Mouse (Mus musculus): Measurements from ENCODE around the gene Stap1. TPM values are rescaled to one million over a fixed set of nuclear protein-coding genes. Genes with fewer than 3 reads are reported as not detected.

The Stap1 gene
- polyA plus RNA-seq, 1 experiment from 2014 or later: 0.29 TPM

DNA sequence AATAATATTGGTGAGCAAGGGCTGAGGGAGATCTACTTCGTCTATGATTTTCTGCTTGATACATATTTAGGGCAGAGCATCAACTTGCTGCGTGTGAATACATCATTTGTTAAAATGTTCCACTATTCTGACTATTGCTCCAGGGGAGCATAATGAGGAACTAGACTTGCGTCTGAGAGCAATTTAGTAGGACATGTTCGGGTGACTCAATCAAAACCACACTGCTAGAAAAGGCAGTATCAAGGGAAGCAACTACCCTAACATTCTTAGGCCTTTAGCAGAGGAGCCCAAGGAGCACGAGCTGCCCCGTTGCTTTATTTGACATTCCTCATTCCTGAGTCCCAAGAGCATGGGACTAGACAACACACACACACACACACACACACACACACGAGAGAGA lies 13.4 kb downstream of the Stap1 start:
- 76% methylated on average over 7 of the region's 7 CpGs for WGBS
- no peaks in the 10 kb centered on the region for H3K36me3 ChIP-seq
- H3K4me2 ChIP-seq (replicated peaks): no peak overlapping the region
- H3K4me3 ChIP-seq: no peak overlapping the region
- ATAC-seq (ENCODE audit: low FRiP score, low read depth): no peak
- H3K9ac ChIP-seq: no peak overlapping the region
- H3K9me3 ChIP-seq: no peaks in the 10 kb centered on the region
- H3K4me1 ChIP-seq: no peaks in the 10 kb centered on the region
- H3K27me3 ChIP-seq: no peaks in the 10 kb centered on the region
- no peak overlapping the region for H3K27ac ChIP-seq

DNA sequence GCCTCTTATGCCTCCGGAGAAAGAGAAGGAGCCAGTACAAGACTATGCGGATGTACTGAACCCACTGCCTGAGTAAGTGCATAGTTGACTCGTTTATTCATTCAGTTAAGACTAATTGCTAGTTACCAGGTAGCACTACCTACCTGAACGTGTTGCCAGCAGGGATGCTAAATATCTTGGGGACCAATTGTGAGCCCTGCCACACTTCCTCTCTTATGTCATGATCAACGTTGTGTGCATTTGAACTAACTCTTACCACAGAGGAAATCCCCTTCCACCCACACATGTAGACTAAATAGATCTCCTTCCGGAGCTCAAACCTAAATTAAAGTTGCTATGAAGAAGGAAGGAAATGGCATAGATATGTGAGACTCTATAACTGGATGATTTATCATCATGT lies 15.2 kb downstream of the Stap1 start:
- Histone ChIP-seq H3K27ac (no peak overlapping the region), H3K9ac (no peak overlapping the region), H3K27me3 (no peaks in the 10 kb centered on the region), H3K9me3 (no peaks in the 10 kb centered on the region), H3K4me2 (replicated peaks) (no peak overlapping the region), H3K36me3 (no peaks in the 10 kb centered on the region), H3K4me1 (no peaks in the 10 kb centered on the region), H3K4me3 (no peak overlapping the region)
- 79% methylated on average over 6 of the region's 6 CpGs for WGBS
- ATAC-seq (ENCODE audit: low FRiP score, low read depth): no peak

DNA sequence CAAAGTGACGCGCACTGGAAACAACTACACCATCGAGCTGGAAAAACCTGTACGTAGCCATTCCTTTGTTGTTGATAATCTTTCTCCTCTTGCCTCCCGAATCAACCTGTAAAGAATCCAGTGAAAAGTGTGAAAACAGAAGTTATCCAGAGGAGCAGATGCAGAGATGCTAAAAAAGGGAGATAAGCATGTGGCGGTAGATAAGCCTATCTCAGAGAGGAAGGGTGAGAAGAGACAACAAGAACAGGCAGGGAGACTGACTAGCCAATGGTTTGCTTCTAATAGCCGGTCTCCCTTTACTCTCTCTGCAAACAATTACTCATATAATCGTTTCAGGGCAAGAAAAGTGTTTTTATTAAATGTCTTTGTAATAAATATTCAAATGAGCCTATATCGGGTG lies 23.2 kb downstream of the Stap1 start:
- Histone ChIP-seq H3K9ac (no peak overlapping the region), H3K36me3 (no peaks in the 10 kb centered on the region), H3K4me2 (replicated peaks) (no peak overlapping the region), H3K27ac (no peak overlapping the region), H3K9me3 (no peaks in the 10 kb centered on the region), H3K4me1 (no peaks in the 10 kb centered on the region), H3K4me3 (no peak overlapping the region), H3K27me3 (no peaks in the 10 kb centered on the region)
- ATAC-seq (ENCODE audit: low FRiP score, low read depth): no peak
- 87% methylated on average over 9 of the region's 9 CpGs for WGBS

DNA sequence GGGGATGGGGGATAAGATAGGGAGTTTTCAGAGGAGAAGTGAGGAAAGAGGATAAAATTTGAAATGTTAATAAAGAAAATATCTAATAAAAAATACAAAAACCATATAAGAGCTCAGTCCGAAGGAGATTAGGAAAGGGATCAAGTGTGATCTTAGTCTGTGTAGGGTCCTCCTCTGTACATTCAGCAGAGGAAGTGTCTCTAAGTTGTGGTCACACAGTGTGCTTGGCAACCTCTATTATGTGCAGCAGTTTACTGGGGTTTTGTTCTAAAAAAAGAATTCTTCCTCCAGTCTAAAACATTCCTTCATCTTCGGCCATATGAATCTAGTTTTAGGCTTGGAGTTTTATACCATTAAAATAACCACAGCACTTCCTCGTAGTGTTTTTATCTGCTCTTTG lies 27.4 kb downstream of the Stap1 start:
- Histone ChIP-seq H3K9me3 (no peaks in the 10 kb centered on the region), H3K4me3 (no peak overlapping the region), H3K27ac (no peak overlapping the region), H3K27me3 (no peaks in the 10 kb centered on the region), H3K36me3 (no peaks in the 10 kb centered on the region), H3K4me1 (no peaks in the 10 kb centered on the region), H3K4me2 (replicated peaks) (no peak overlapping the region), H3K9ac (no peak overlapping the region)
- no peak for ATAC-seq (ENCODE audit: low FRiP score, low read depth)
- WGBS: 75% methylated on average over 3 of the region's 3 CpGs

DNA sequence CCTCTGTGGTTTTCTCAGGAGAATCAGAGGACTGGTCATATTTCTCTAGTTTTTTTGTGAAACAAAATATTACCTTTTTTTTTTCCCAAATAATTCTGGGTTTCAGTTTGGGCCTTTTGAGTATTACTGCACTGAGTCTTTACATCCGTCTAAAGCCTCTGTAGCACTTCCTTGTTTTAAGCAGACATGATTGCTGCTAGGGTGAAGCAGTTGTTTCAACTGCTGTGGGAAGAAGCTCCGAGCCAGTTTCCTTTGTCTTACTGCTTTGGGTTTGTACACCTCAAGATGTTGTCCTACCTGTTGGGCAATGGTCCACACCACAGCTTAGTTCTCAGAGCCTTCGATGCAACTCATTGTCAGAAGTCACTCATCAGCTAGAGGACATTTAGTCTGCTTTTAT lies 29.1 kb downstream of the Stap1 start:
- H3K27me3 ChIP-seq: no peaks in the 10 kb centered on the region
- H3K9me3 ChIP-seq: no peaks in the 10 kb centered on the region
- H3K9ac ChIP-seq: no peak overlapping the region
- H3K4me3 ChIP-seq: no peak overlapping the region
- no peak overlapping the region for H3K4me2 ChIP-seq (replicated peaks)
- no peak overlapping the region for H3K27ac ChIP-seq
- no peaks in the 10 kb centered on the region for H3K36me3 ChIP-seq
- no peak for ATAC-seq (ENCODE audit: low FRiP score, low read depth)
- WGBS: 84% methylated on average over 3 of the region's 3 CpGs
- no peaks in the 10 kb centered on the region for H3K4me1 ChIP-seq

DNA sequence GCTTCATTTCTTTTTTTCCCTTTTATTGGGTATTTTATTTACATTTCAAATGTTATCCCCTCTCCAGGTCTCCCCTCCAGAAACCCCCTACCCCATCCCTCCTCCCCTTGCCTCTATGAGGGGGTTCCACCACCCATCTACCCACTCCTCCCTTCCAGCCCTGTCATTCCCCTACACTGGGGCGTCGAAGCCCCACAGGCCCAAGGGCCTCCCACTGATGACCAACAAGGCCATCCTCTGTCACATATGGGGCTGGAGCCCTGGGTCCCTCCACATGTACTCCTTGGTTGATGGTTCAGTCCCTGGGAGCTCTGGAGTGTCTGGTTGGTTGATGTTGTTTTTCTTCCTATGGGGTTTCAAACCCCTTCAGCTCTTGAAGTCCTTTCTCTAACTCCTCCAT lies 30.6 kb downstream of the Stap1 start:
- H3K9ac ChIP-seq: no peak overlapping the region
- peaks cover 3% of the 10 kb centered on the region; the same call in 1 of the 2 replicates for H3K36me3 ChIP-seq
- 97% methylated on average over 2 of the region's 2 CpGs for WGBS
- H3K9me3 ChIP-seq: no peaks in the 10 kb centered on the region
- no peaks in the 10 kb centered on the region for H3K27me3 ChIP-seq
- no peaks in the 10 kb centered on the region for H3K4me1 ChIP-seq
- H3K4me2 ChIP-seq (replicated peaks): no peak overlapping the region
- no peak overlapping the region for H3K27ac ChIP-seq
- H3K4me3 ChIP-seq: no peak overlapping the region
- ATAC-seq (ENCODE audit: low FRiP score, low read depth): no peak

DNA sequence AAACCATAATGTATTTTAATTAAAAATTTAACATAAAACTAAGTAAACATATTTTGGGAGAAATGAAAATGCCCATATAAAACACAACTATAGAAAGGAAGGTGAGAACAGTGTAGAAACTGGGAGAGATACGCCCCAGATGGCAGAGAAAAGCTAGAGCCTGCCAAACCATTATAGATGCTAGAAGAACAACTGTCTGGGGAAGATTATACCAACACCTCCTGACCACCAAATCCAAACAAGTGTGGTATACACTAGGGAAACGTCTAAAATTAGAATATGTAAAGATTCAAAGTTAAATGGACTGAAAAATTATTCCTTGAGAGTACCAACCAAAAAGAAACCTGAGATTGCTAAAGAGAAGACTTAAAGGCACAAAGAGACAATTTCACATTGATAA lies 35.1 kb downstream of the Stap1 start:
- WGBS: 77% methylated on average over 2 of the region's 2 CpGs
- ATAC-seq (ENCODE audit: low FRiP score, low read depth): no peak

DNA sequence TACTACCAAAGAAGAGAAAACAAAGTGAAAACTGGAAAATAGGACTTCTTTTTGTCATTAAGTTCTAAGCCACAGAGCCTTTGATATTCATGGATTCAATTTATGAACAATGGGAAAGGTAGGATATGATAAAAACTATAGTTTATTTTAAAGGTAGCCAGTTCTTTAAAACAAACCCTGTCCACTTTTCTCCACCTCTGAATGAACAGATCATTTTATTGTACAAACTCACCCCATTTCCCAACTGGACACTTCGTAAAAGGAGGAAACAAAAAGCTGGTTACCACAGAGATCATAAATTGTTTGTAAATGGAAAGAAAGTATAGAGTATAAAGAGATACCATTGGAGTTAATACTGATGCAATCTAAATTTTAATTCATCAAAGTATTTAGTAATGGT lies 39.5 kb downstream of the Stap1 start:
- peaks cover 17% of the 10 kb centered on the region for H3K36me3 ChIP-seq
- H3K9ac ChIP-seq: no peak overlapping the region
- H3K27me3 ChIP-seq: no peaks in the 10 kb centered on the region
- no peak overlapping the region for H3K4me2 ChIP-seq (replicated peaks)
- H3K9me3 ChIP-seq: no peaks in the 10 kb centered on the region
- 96% methylated on average over 1 of the region's 1 CpGs for WGBS
- ATAC-seq (ENCODE audit: low FRiP score, low read depth): no peak
- H3K4me3 ChIP-seq: no peak overlapping the region
- no peaks in the 10 kb centered on the region for H3K4me1 ChIP-seq
- no peak overlapping the region for H3K27ac ChIP-seq

More for the DNA sequence above, 35.1 kb downstream of the Stap1 start:
- no peak overlapping the region for H3K27ac ChIP-seq
- H3K9ac ChIP-seq: no peak overlapping the region
- peaks cover 7% of the 10 kb centered on the region for H3K36me3 ChIP-seq
- H3K4me1 ChIP-seq: no peaks in the 10 kb centered on the region
- no peaks in the 10 kb centered on the region for H3K9me3 ChIP-seq
- H3K4me2 ChIP-seq (replicated peaks): no peak overlapping the region
- no peaks in the 10 kb centered on the region for H3K27me3 ChIP-seq
- no peak overlapping the region for H3K4me3 ChIP-seq

DNA sequence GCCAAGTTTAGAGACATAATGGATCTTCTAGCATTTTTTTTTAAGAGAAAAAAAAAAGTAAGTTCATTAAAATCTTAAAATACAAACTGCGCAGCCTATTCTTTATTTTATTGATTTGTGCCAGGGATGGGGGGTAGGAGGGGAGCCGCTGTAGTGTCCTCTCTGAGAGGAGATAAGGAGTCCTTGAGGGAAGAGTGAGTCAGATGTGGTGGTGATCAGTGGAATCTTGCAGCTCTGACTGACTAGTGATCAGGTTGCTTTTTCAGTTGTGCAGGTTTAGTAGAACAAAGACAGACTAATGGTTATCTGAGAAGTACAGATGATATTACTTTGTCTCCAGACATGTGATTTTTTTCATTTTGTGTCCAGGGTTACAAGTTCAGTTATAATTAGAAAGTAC lies 41.5 kb downstream of the Stap1 start:
- Histone ChIP-seq H3K4me1 (no peaks in the 10 kb centered on the region), H3K9me3 (no peaks in the 10 kb centered on the region), H3K9ac (no peak overlapping the region), H3K4me2 (replicated peaks) (no peak overlapping the region), H3K4me3 (no peak overlapping the region), H3K27me3 (no peaks in the 10 kb centered on the region), H3K27ac (no peak overlapping the region), H3K36me3 (peaks cover 16% of the 10 kb centered on the region)
- WGBS: 90% methylated on average over 2 of the region's 2 CpGs
- no peak for ATAC-seq (ENCODE audit: low FRiP score, low read depth)

DNA sequence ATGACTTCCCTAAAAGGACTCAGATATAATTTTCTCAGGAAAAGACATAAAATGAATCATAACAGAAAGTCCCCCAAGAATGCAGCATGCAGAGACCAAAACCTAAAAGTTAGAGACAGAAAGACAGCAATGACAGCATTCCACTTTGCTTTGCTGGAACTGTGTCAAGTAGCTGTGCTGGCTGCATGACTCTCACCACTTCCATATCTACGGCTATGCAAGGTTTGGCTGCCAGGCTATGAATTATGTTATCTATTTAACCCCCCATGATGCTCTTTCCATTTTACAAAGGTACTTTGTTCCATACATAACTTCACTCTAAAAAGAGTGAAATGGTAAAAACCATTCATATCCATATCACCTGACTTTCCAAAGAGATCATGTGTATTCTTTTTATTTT lies 42.5 kb downstream of the Stap1 start:
- no peaks in the 10 kb centered on the region for H3K9me3 ChIP-seq
- H3K27ac ChIP-seq: no peak overlapping the region
- 85% methylated on average over 1 of the region's 1 CpGs for WGBS
- H3K36me3 ChIP-seq: peaks cover 23% of the 10 kb centered on the region
- no peak overlapping the region for H3K9ac ChIP-seq
- H3K4me3 ChIP-seq: no peak overlapping the region
- H3K4me1 ChIP-seq: no peaks in the 10 kb centered on the region
- no peak overlapping the region for H3K4me2 ChIP-seq (replicated peaks)
- H3K27me3 ChIP-seq: no peaks in the 10 kb centered on the region
- ATAC-seq (ENCODE audit: low FRiP score, low read depth): no peak

DNA sequence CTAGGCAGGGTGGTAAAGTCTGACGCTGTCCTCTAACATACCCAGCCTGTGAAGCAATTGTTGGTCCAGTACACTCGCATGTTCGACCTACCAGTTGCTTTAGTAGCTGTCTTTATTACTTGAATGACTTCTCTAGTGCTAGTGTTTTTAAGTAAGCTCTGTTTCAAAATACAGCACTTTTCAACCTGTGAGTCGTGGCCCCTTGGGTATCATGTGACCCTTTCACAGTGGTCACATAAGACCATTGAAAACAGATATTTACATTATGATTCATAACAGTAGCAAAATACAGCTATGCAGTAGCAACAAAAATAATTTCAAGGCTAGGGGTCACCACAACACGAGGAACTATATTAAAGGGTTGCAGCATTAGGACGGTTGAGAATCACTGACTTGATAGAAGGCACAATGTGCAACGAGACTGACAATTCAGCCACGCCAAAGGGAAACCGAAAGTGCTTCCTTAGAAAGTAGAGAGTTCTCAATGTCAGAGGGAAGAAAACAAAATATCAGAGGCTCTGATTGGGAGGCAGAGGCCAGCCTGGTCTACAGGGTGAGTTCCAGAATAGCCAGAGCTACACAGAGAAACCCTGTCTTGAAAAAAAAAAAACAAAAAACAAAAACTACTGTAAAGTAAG lies 47.0 kb downstream of the Stap1 start:
- H3K4me2 ChIP-seq (replicated peaks): no peak overlapping the region
- H3K27me3 ChIP-seq: no peaks in the 10 kb centered on the region
- H3K4me1 ChIP-seq: no peaks in the 10 kb centered on the region
- no peak for ATAC-seq (ENCODE audit: low FRiP score, low read depth)
- H3K9me3 ChIP-seq: no peaks in the 10 kb centered on the region
- 89% methylated on average over 9 of the region's 9 CpGs for WGBS
- H3K27ac ChIP-seq: no peak overlapping the region
- H3K4me3 ChIP-seq: no peak overlapping the region
- peaks cover 32% of the 10 kb centered on the region for H3K36me3 ChIP-seq
- H3K9ac ChIP-seq: no peak overlapping the region

DNA sequence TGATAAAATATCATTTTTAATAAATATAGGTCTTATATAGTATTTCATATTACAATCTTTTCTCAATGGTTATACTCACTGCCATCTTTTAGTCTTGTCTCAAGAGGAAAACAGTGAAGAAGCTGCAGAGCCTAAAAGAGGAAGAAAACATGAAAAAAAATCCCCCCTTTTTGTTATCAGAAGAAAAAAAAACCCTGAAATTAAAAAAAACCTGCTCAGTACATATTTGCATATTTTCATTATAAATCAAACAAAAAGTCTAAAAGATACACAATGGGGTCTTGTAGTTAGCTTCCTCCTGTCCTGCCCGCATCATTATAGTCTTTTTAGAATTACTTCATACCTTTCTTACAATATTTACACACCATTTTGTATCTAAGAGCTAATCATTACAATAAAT lies 57.2 kb downstream of the Stap1 start:
- no peak overlapping the region for H3K27ac ChIP-seq
- H3K9me3 ChIP-seq: no peaks in the 10 kb centered on the region
- H3K4me2 ChIP-seq (replicated peaks): no peak overlapping the region
- no peak overlapping the region for H3K4me3 ChIP-seq
- no peaks in the 10 kb centered on the region for H3K27me3 ChIP-seq
- no peak overlapping the region for H3K9ac ChIP-seq
- no peaks in the 10 kb centered on the region for H3K4me1 ChIP-seq
- 94% methylated on average over 1 of the region's 1 CpGs for WGBS
- ATAC-seq (ENCODE audit: low FRiP score, low read depth): no peak
- H3K36me3 ChIP-seq: peaks cover 34% of the 10 kb centered on the region

DNA sequence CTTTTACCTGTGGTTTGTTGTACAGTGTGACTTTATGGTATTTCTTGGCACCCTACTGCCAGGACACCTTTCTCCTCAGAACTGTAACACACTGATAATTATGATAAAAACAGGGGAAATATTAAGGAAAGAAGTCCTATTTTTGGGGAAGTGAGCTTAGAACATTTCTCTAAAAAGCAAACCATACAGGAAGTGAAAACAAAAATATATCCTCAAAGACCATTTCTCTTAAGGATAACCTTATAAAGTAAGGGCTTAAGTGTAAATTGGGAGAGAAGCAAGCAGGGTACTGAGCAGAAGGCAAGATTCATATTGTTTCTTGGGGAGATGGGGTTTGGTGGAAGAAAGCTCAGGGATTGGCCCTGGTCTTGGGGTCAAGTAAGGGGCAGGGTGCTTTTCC lies 58.3 kb downstream of the Stap1 start:
- H3K36me3 ChIP-seq: peaks cover 33% of the 10 kb centered on the region
- H3K27ac ChIP-seq: no peak overlapping the region
- no peaks in the 10 kb centered on the region for H3K9me3 ChIP-seq
- H3K4me3 ChIP-seq: no peak overlapping the region
- no peaks in the 10 kb centered on the region for H3K4me1 ChIP-seq
- H3K9ac ChIP-seq: no peak overlapping the region
- H3K4me2 ChIP-seq (replicated peaks): no peak overlapping the region
- H3K27me3 ChIP-seq: no peaks in the 10 kb centered on the region
- no peak for ATAC-seq (ENCODE audit: low FRiP score, low read depth)

All from limb, embryonic 13.5 days (tissue).